ENCODE assay signal across 22 mouse cellular contexts in the genomic region with DNA sequence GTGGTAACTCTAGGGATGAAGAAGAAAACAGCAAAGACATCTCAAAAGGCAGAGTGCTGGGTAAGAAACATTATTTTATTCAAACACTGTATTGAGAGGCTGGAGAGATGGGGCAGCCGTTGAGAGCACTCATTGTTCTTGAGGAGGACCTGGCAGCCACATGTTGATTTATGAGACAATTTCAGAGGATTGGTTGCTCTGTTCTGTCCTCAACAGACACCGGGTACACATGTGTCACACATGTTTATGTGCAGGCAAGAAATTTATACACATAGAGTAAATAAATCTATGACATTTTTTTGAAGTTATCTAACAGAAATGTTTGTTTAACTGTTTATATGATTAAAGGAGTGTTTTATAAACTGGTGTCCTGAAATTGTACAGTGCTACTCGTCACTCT. TPM values are rescaled to one million over a fixed set of nuclear protein-coding genes. Genes with fewer than 3 reads are reported as not detected.
"Had no signal": no experiment of that assay in that cellular context is flagged by ENCODE, and none has a peak within 500 bp of the region (broad histone marks: within the 10 kb centered on the region; RNA-seq: fewer than 3 reads in every experiment).

No protein-coding gene starts in this region.

- H3K4me3 ChIP-seq: liver, embryonic 12.5 days; midbrain, embryonic 13.5 days; midbrain, embryonic 15.5 days; neural tube, embryonic 12.5 days; stomach, embryonic 15.5 days had no signal

- H3K36me3 ChIP-seq: liver, embryonic 12.5 days; midbrain, embryonic 13.5 days; midbrain, embryonic 15.5 days; neural tube, embryonic 12.5 days; stomach, embryonic 15.5 days had no signal

- H3K27ac ChIP-seq: liver, embryonic 12.5 days; liver, embryonic 14.5 days; midbrain, embryonic 13.5 days; midbrain, embryonic 15.5 days; neural tube, embryonic 12.5 days; stomach, embryonic 15.5 days; stomach, postnatal 0 days had no signal

- DNase-seq: lung, adult 18-20 months; lung, postnatal 4 days; right cerebral cortex, postnatal 14 days; thymus, postnatal 14 days; thymus, postnatal 36 days had no signal

- H3K4me2 ChIP-seq: liver, embryonic 12.5 days; midbrain, embryonic 11.5 days; midbrain, embryonic 13.5 days; midbrain, embryonic 15.5 days; neural tube, embryonic 12.5 days; stomach, embryonic 15.5 days had no signal

- H3K9ac ChIP-seq: liver, embryonic 12.5 days; liver, embryonic 14.5 days; midbrain, embryonic 13.5 days; midbrain, embryonic 15.5 days; neural tube, embryonic 12.5 days; stomach, embryonic 15.5 days had no signal

- H3K27me3 ChIP-seq: liver, embryonic 12.5 days; midbrain, embryonic 13.5 days; midbrain, embryonic 15.5 days; neural tube, embryonic 12.5 days; stomach, embryonic 15.5 days had no signal

- H3K9me3 ChIP-seq: liver, embryonic 12.5 days; midbrain, embryonic 13.5 days; midbrain, embryonic 15.5 days; neural tube, embryonic 12.5 days; stomach, embryonic 15.5 days had no signal

- H3K4me1 ChIP-seq: liver, embryonic 12.5 days; midbrain, embryonic 13.5 days; midbrain, embryonic 15.5 days; neural tube, embryonic 12.5 days; stomach, embryonic 15.5 days had no signal

- ATAC-seq: liver, embryonic 12.5 days; midbrain, embryonic 13.5 days; midbrain, embryonic 15.5 days had no signal

RNA-seq across cellular contexts. Expression of gene 4933409G03Rik, which starts 10.6 kb away (rescaled TPM):
- total RNA-seq: megakaryocyte, adult 5-6 weeks; megakaryocyte-erythroid progenitor cell, adult 5-6 weeks; midbrain, postnatal 0 days; monocyte, adult 5-6 weeks; neutrophil, adult 5-6 weeks had no signal
- polyA plus RNA-seq: liver, embryonic 12.5 days; liver, embryonic 14.5 days; liver, embryonic 16.5 days; midbrain, embryonic 11.5 days; midbrain, embryonic 13.5 days; midbrain, embryonic 15.5 days; midbrain, postnatal 0 days; neural tube, embryonic 12.5 days; neural tube, embryonic 14.5 days; spleen, adult 2 months; stomach, embryonic 15.5 days; stomach, postnatal 0 days; thymus, postnatal 0 days had no signal
